Mouse (Mus musculus) kidney, embryonic 14.5 days (tissue): ENCODE results near the gene F11r. TPM values are rescaled to one million over a fixed set of nuclear protein-coding genes. Genes with fewer than 3 reads are reported as not detected.
A peak's percentile ranks its signal among the peaks of the same experiment; 100 is the strongest.

Experiments used
- ATAC-seq: fragments of 200-750 bp; cut with Nextera tagmentation; 2 replicates; pipeline ENCODE4 v1.8.0; 2017; ENCODE audit warnings: moderate number of reproducible peaks, mild to moderate bottlenecking, moderate TSS enrichment, moderate library complexity; ENCODE audit not compliant: low FRiP score, low TSS enrichment
- H3K27ac ChIP-seq: fragments of 300-500 bp; sonication (generic); 2 replicates; pipeline ENCODE4 v1.5.1; 2014; ENCODE audit warnings: low read depth, mild to moderate bottlenecking, low read length, moderate library complexity, mixed read lengths
- H3K27me3 ChIP-seq: fragments of 300-500 bp; sonication (generic); 2 replicates; pipeline ENCODE4 v1.6.1; 2014; ENCODE audit warnings: mild to moderate bottlenecking, low read length; ENCODE audit not compliant: control insufficient read depth, insufficient read depth
- H3K36me3 ChIP-seq: fragments of 300-500 bp; sonication (generic); 2 replicates; pipeline ENCODE4 v1.6.1; 2014; ENCODE audit warnings: low read length, mixed read lengths; ENCODE audit not compliant: control insufficient read depth, insufficient read depth
- H3K4me1 ChIP-seq: fragments of 300-500 bp; sonication (generic); 2 replicates; pipeline ENCODE4 v1.6.1; 2014; ENCODE audit warnings: low read length, mixed read lengths; ENCODE audit not compliant: control insufficient read depth, insufficient read depth
- H3K4me2 ChIP-seq: fragments of 300-500 bp; sonication (generic); replicated peaks from 2 replicates; pipeline ENCODE4 v1.6.1; 2014; ENCODE audit warnings: low read depth, mild to moderate bottlenecking, low read length
- H3K4me3 ChIP-seq: fragments of 300-500 bp; sonication (generic); 2 replicates; pipeline ENCODE4 v1.5.1; 2014; ENCODE audit warnings: mild to moderate bottlenecking, low read length
- H3K9ac ChIP-seq: fragments of 300-500 bp; sonication (generic); 2 replicates; pipeline ENCODE4 v1.6.1; 2014; ENCODE audit warnings: low read depth, mild to moderate bottlenecking, low read length, moderate library complexity
- H3K9me3 ChIP-seq: fragments of 300-500 bp; sonication (generic); 2 replicates; pipeline ENCODE4 v1.6.1; 2016; ENCODE audit warnings: low read length; ENCODE audit not compliant: control insufficient read depth
- WGBS: fragments of 180-500 bp; shearing (Covaris S2); extraction: QIAGEN DNeasy Blood & Tissue Kit; methylation state at CpG from one replicate; pipeline ENCODE4 v1.1.7; 2014; 5-methylcytosine and 5-hydroxymethylcytosine counted together
- polyA plus RNA-seq: library from polyadenylated mRNA; unstranded; fragments of >200 nt; fragmentation: Nextera tagmentation; extraction: Ambion mirVana; gene quantifications from 2 replicates; pipeline ENCODE4 v1.2.1, GENCODE M21; 2014

F11r gene
- polyA plus RNA-seq, 1 experiment from 2014 or later: 127 TPM

GRCm38 (mm10) chr1:171442413-171442760 is 5.1 kb downstream of the F11r start:
- Histone ChIP-seq H3K36me3 (no peaks in the 10 kb centered on the region), H3K9ac (0 out of 2 replicates have a peak overlapping the region, but pooled peaks have one; percentile 25), H3K9me3 (0 out of 2 replicates have a peak, but pooled peaks cover 3% of the 10 kb centered on the region), H3K27me3 (no peaks in the 10 kb centered on the region), H3K4me3 (no peak overlapping the region), H3K4me1 (peaks cover 44% of the 10 kb centered on the region), H3K4me2 (0 out of 2 replicates have a peak overlapping the region, but pooled peaks have one; percentile 21), H3K27ac (peak overlapping the region; percentile 80)
- no peak for ATAC-seq
- WGBS: 55% methylated on average over 8 of the region's 8 CpGs

GRCm38 (mm10) chr1:171445050-171445449 is 7.7 kb downstream of the F11r start:
- H3K4me1 ChIP-seq: peaks cover 34% of the 10 kb centered on the region
- ATAC-seq: no peak
- no peak overlapping the region for H3K4me3 ChIP-seq
- H3K36me3 ChIP-seq: no peaks in the 10 kb centered on the region
- 86% methylated on average over 5 of the region's 5 CpGs for WGBS
- no peaks in the 10 kb centered on the region for H3K27me3 ChIP-seq
- H3K4me2 ChIP-seq: no peak overlapping the region
- no peak overlapping the region for H3K27ac ChIP-seq
- no peak overlapping the region for H3K9ac ChIP-seq
- H3K9me3 ChIP-seq: 0 out of 2 replicates have a peak, but pooled peaks cover 3% of the 10 kb centered on the region

- Histone ChIP-seq H3K27me3 (no peaks in the 10 kb centered on the region), H3K9me3 (0 out of 2 replicates have a peak, but pooled peaks cover 3% of the 10 kb centered on the region), H3K4me2 (no peak overlapping the region), H3K4me1 (peaks cover 19% of the 10 kb centered on the region), H3K27ac (no peak overlapping the region), H3K9ac (no peak overlapping the region), H3K36me3 (no peaks in the 10 kb centered on the region), H3K4me3 (no peak overlapping the region)
- 49% methylated on average over 7 of the region's 7 CpGs for WGBS
- no peak for ATAC-seq
Observed at GRCm38 (mm10) chr1:171446854-171447253, 9.5 kb downstream of the F11r start.

- Histone ChIP-seq H3K27ac (peak overlapping the region; percentile 0; the same call in 1 of the 2 replicates), H3K9ac (no peak overlapping the region), H3K4me3 (no peak overlapping the region), H3K36me3 (no peaks in the 10 kb centered on the region), H3K27me3 (no peaks in the 10 kb centered on the region), H3K9me3 (0 out of 2 replicates have a peak, but pooled peaks cover 3% of the 10 kb centered on the region), H3K4me1 (peaks cover 14% of the 10 kb centered on the region), H3K4me2 (no peak overlapping the region; the same call in 1 of the 2 replicates)
- 24% methylated on average over 10 of the region's 10 CpGs for WGBS
- peak; percentile 50; the same call in 1 of the 2 replicates for ATAC-seq
Observed at GRCm38 (mm10) chr1:171447692-171448091, 10.4 kb downstream of the F11r start.

GRCm38 (mm10) chr1:171450062-171450461 is 12.7 kb downstream of the F11r start:
- H3K9me3 ChIP-seq: no peaks in the 10 kb centered on the region
- H3K36me3 ChIP-seq: no peaks in the 10 kb centered on the region
- H3K4me2 ChIP-seq: no peak overlapping the region
- H3K27ac ChIP-seq: no peak overlapping the region
- peaks cover 14% of the 10 kb centered on the region for H3K4me1 ChIP-seq
- no peak overlapping the region for H3K9ac ChIP-seq
- no peaks in the 10 kb centered on the region for H3K27me3 ChIP-seq
- no peak overlapping the region for H3K4me3 ChIP-seq
- WGBS: 88% methylated on average over 11 of the region's 11 CpGs
- ATAC-seq: no peak

GRCm38 (mm10) chr1:171451001-171451400 is 13.7 kb downstream of the F11r start:
- H3K27me3 ChIP-seq: no peaks in the 10 kb centered on the region
- H3K9me3 ChIP-seq: no peaks in the 10 kb centered on the region
- no peak overlapping the region for H3K9ac ChIP-seq
- no peak overlapping the region for H3K27ac ChIP-seq
- 90% methylated on average over 10 of the region's 10 CpGs for WGBS
- no peaks in the 10 kb centered on the region for H3K36me3 ChIP-seq
- H3K4me3 ChIP-seq: no peak overlapping the region
- H3K4me2 ChIP-seq: no peak overlapping the region
- peaks cover 14% of the 10 kb centered on the region for H3K4me1 ChIP-seq
- no peak for ATAC-seq

- no peak overlapping the region for H3K9ac ChIP-seq
- ATAC-seq: no peak
- H3K9me3 ChIP-seq: no peaks in the 10 kb centered on the region
- 68% methylated on average over 5 of the region's 5 CpGs for WGBS
- no peak overlapping the region for H3K4me3 ChIP-seq
- no peak overlapping the region for H3K4me2 ChIP-seq
- H3K27ac ChIP-seq: no peak overlapping the region
- H3K4me1 ChIP-seq: peaks cover 2% of the 10 kb centered on the region
- no peaks in the 10 kb centered on the region for H3K36me3 ChIP-seq
- H3K27me3 ChIP-seq: no peaks in the 10 kb centered on the region
Observed at GRCm38 (mm10) chr1:171452522-171452921, 15.2 kb downstream of the F11r start.

GRCm38 (mm10) chr1:171452923-171453322 is 15.6 kb downstream of the F11r start:
- H3K4me2 ChIP-seq: no peak overlapping the region
- no peak for ATAC-seq
- WGBS: 77% methylated on average over 5 of the region's 5 CpGs
- no peak overlapping the region for H3K27ac ChIP-seq
- no peaks in the 10 kb centered on the region for H3K27me3 ChIP-seq
- no peaks in the 10 kb centered on the region for H3K36me3 ChIP-seq
- no peak overlapping the region for H3K4me3 ChIP-seq
- no peak overlapping the region for H3K9ac ChIP-seq
- H3K9me3 ChIP-seq: no peaks in the 10 kb centered on the region
- no peaks in the 10 kb centered on the region; the same call in 1 of the 2 replicates for H3K4me1 ChIP-seq

- H3K27me3 ChIP-seq: no peaks in the 10 kb centered on the region
- 78% methylated on average over 6 of the region's 6 CpGs for WGBS
- no peak overlapping the region for H3K4me2 ChIP-seq
- H3K4me3 ChIP-seq: no peak overlapping the region
- H3K4me1 ChIP-seq: peaks cover 3% of the 10 kb centered on the region
- H3K27ac ChIP-seq: no peak overlapping the region
- H3K9ac ChIP-seq: no peak overlapping the region
- no peaks in the 10 kb centered on the region for H3K36me3 ChIP-seq
- H3K9me3 ChIP-seq: no peaks in the 10 kb centered on the region
- ATAC-seq: no peak
Observed at GRCm38 (mm10) chr1:171454926-171455325, 17.6 kb downstream of the F11r start.
